Mouse (Mus musculus): ENCODE data around the gene Ttyh3.

Gene Ttyh3

GRCm38 (mm10) chr5:140652587-140652986 lies 3.8 kb upstream of the Ttyh3 start:
- no peak for DNase-seq (ENCODE audit: low spot score in 2 of 2)

- no peak for DNase-seq (ENCODE audit: low spot score in 2 of 2)
Observed at GRCm38 (mm10) chr5:140651231-140651630, 2.4 kb upstream of the Ttyh3 start.

- no peak for DNase-seq (ENCODE audit: low spot score in 2 of 2)
Observed at GRCm38 (mm10) chr5:140649881-140650414, 1.1 kb upstream of the Ttyh3 start.

- DNase-seq (ENCODE audit: low spot score in 2 of 2), result peak; percentile 95 to 96
Observed at GRCm38 (mm10) chr5:140649101-140649667, 353 bp upstream of the Ttyh3 start.

- peak; percentile 54 to 69 for DNase-seq (ENCODE audit: low spot score in 2 of 2)
Observed at GRCm38 (mm10) chr5:140647821-140648518, 861 bp downstream of the Ttyh3 start.

- peak; percentile 76 to 83 for DNase-seq (ENCODE audit: low spot score in 2 of 2)
Observed at GRCm38 (mm10) chr5:140647031-140647760, 1.6 kb downstream of the Ttyh3 start.

- no peak for DNase-seq (ENCODE audit: low spot score in 2 of 2)
Observed at GRCm38 (mm10) chr5:140646171-140646570, 2.7 kb downstream of the Ttyh3 start.

- no peak for DNase-seq (ENCODE audit: low spot score in 2 of 2)
Observed at GRCm38 (mm10) chr5:140645454-140645853, 3.4 kb downstream of the Ttyh3 start.

- no peak for DNase-seq (ENCODE audit: low spot score in 2 of 2)
Observed at GRCm38 (mm10) chr5:140644702-140645201, 4.1 kb downstream of the Ttyh3 start.

- DNase-seq (ENCODE audit: low spot score in 2 of 2), result no peak
Observed at GRCm38 (mm10) chr5:140644263-140644662, 4.6 kb downstream of the Ttyh3 start.

GRCm38 (mm10) chr5:140642076-140642475 lies 6.8 kb downstream of the Ttyh3 start:
- no peak for DNase-seq (ENCODE audit: low spot score in 2 of 2)

GRCm38 (mm10) chr5:140641254-140641928 lies 7.4 kb downstream of the Ttyh3 start:
- DNase-seq (ENCODE audit: low spot score in 2 of 2), result no peak

GRCm38 (mm10) chr5:140640812-140641211 lies 8.0 kb downstream of the Ttyh3 start:
- DNase-seq (ENCODE audit: low spot score in 2 of 2), result no peak

- no peak for DNase-seq (ENCODE audit: low spot score in 2 of 2)
Observed at GRCm38 (mm10) chr5:140639871-140640270, 9.0 kb downstream of the Ttyh3 start.

GRCm38 (mm10) chr5:140639312-140639711 lies 9.5 kb downstream of the Ttyh3 start:
- DNase-seq (ENCODE audit: low spot score in 2 of 2), result no peak

- no peak for DNase-seq (ENCODE audit: low spot score in 2 of 2)
Observed at GRCm38 (mm10) chr5:140638484-140638883, 10.3 kb downstream of the Ttyh3 start.

- DNase-seq (ENCODE audit: low spot score in 2 of 2), result no peak
Observed at GRCm38 (mm10) chr5:140637989-140638388, 10.8 kb downstream of the Ttyh3 start.

- DNase-seq (ENCODE audit: low spot score in 2 of 2), result no peak
Observed at GRCm38 (mm10) chr5:140637058-140637410, 11.8 kb downstream of the Ttyh3 start.

GRCm38 (mm10) chr5:140636316-140637057 lies 12.3 kb downstream of the Ttyh3 start:
- no peak for DNase-seq (ENCODE audit: low spot score in 2 of 2)

- no peak for DNase-seq (ENCODE audit: low spot score in 2 of 2)
Observed at GRCm38 (mm10) chr5:140634798-140635722, 13.8 kb downstream of the Ttyh3 start.
